Mouse (Mus musculus) adipocyte (in vitro differentiated cells): ENCODE measurements around the gene Slc38a2.
A peak's percentile ranks its signal among the peaks of the same experiment; 100 is the strongest.

Experiments used
- DNase-seq: peaks from one replicate; pipeline ENCODE4 v3.0.0-alpha.2; 2016; ENCODE audit warnings: low spot score

Slc38a2 gene

GRCm38 (mm10) chr15:96699521-96700511, at the start of gene Slc38a2:
Gene Slc38a2, minus strand, starts transcription at chr15:96699730.
- peak; percentile 70 for DNase-seq

GRCm38 (mm10) chr15:96749101-96749500, 49.6 kb upstream of the Slc38a2 start:
- no peak for DNase-seq

DNA sequence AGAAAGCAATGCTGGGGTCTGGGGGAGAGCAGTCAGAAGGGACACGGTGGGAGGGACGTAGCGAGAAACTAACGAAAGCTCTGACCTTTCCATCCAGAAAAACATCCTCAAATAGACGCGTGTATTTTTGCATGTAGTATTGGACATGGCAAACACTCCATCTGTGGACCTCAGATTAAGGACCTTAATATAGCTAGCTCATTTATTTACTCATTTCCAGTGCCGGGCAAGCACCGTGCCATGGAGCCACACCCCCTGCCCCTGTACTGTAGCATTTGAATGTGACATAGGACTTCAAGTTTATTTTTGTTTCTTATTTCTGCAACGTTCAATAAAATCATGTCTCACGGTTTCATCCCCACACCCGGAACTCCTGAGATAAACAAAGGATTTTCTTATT, 48.0 kb upstream of the Slc38a2 start:
- no peak for DNase-seq

DNA sequence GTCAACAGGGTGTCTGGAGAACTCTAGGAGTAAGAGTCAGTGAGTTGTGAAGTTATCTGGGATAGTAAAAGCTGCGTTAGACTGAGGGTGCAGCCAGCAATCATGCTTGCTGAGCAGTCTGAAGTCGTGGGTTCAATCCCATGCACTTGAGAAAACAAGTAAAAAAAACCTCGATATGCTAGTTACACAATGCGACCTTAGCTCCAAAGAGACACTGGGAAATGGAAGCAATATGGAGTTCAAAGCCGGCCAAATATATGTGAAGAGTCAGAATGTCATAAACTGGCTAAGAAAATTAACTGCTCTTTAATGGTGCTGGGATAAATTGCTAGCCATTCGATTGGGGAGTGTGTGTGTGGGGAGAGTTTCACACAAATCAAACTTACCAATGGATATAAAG, 47.5 kb upstream of the Slc38a2 start:
- peak; percentile 68 for DNase-seq

DNA sequence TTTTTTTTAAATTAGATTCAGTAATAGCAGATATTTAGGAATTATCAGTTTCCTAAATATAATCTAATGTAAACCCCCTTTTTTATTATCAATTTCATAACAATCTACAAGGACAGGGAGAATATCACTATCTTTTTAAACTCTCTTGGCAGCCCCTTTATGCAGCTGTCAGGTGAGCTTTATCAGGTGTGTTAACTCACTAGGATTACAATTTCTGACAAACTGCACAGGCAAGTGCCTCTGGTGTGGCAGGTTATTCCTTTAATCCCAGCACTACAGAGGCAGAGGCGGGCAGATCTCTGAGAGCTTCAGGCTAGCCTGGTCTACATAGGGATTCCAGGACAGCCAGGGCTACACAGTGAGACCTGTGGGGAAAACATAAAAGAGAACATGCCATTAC, 45.8 kb upstream of the Slc38a2 start:
- no peak for DNase-seq

- no peak for DNase-seq
These were observed 45.4 kb upstream of the Slc38a2 start for GRCm38 (mm10) chr15:96744882-96745296.

DNA sequence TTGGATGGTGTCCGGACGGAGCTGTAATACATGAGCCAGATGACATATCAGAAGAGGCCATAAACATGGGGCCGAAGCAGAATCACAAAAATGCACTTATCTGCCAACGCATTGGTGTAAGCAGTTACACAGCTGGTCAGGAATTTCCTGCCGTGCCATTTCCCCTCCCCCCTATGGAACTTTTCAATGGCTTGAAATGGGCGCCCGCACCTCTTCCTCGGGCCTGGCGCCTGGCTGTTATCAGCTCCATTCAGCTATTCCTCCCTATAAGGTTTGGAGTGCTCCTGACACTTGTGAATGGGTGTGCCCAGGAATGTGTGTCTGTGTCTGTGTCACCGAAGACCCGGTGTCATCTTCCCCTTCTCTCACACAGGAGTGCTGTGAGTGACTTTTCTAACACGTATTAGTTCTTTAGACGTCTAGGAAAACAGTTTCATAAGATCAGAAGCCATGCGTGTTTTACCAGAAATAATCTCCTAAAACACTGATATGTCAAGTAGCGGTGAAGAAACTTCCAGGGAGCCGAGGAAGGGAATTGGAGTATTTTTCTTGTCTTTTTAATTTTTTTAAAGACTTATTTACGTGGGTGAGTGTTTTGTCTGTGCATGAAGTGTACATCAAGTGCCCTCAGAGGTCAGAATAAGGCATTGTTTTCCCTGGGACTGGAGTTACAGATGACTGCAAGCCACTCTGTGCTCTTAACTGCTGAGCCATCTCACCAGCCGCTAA, 44.8 kb upstream of the Slc38a2 start:
- no peak for DNase-seq

- peak; percentile 83 for DNase-seq
These were observed 43.7 kb upstream of the Slc38a2 start for GRCm38 (mm10) chr15:96743257-96743656.

GRCm38 (mm10) chr15:96742591-96743241, 43.2 kb upstream of the Slc38a2 start:
- no peak for DNase-seq

- DNase-seq = no peak
These were observed 41.5 kb upstream of the Slc38a2 start for GRCm38 (mm10) chr15:96740865-96741561.

DNA sequence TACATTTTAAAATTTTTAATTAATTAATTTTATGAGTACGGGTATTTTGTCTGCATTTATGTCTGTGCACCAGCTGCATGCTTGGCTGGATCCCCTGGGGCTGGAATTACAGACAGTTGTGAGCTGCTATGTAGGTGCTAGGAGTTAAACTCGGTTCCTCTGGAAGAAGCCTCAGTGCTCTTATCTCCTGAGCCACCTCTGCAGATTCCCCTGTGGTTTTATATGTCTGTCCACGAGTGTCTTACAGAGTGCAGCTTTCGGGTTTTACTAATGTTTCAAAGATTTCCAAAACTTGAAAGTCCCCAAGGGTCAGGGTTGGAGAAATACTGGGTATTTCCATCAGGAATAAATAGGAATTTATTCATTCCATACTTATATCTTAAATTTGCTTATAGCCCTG, 40.6 kb upstream of the Slc38a2 start:
- no peak for DNase-seq

GRCm38 (mm10) chr15:96736663-96737385, 37.3 kb upstream of the Slc38a2 start:
- no peak for DNase-seq

DNA sequence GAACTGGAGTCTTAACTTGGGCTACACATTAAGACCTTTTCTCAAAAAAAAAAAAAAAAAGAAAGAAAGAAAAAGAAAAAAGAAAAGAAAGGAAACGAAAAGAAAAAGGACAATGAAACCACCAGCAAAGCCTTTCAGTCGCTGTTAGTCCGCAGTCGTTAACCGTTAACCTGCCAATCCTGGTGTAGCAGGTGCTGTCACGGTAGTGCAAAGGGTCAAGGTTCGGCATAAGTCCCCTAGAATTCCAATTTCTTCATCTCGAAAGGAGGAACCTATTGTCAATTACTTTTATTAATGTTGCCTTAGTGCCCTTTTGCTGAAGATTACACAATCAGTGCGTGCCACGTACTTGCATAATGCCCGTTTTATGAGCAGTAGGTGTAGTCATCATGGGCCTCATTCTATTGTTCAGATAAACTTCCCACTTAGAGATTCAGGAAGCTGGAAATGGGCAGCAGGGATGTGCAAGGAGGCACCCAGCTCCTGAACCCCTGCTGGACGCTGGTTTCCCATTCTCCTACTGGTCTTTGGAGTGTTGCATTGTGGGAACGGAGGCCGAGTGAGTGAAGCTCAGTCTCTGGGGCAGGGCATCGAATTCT, 36.1 kb upstream of the Slc38a2 start:
- DNase-seq = no peak

- no peak for DNase-seq
These were observed 34.9 kb upstream of the Slc38a2 start for GRCm38 (mm10) chr15:96734423-96734822.

DNA sequence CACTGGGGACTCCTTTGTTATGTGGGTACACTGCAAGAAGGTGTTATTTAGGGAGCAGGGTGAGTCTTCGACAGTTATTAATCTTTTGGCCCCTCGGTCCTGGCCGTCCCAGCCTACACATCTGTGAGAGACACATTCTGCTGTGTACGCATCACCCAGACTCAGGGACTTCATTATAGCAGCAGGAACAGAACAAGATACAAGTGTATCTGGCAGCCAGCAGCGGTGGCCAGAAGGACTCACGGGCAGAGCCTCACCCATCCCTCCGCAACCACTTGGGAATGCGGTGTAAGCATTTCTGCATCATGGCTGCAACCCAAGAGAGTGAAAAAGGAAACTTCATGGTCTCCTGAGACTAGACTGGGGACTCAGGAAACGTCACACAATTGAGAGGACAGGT, 30.9 kb upstream of the Slc38a2 start:
- no peak for DNase-seq

GRCm38 (mm10) chr15:96729785-96730184, 30.3 kb upstream of the Slc38a2 start:
- DNase-seq = peak; percentile 71

GRCm38 (mm10) chr15:96728993-96729392, 29.5 kb upstream of the Slc38a2 start:
- no peak for DNase-seq

DNA sequence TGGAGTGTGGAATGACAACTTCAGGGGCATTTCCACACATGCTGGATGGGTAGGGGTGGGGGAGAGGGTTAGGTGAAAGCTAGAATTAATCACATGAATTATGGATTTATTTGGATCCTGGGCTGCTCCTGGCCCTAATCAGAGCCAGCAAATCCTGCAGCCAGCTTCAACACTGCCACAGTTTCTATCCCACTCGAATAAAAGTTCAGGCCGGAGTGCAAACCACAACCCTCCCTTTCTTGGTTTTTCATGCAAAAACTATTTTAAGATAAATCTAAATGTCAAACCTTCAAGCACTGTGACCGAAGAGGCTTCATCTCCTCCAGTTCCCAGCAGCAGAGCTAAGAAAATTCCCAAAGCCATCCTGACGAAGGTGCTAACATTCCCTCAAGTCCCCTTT, 28.8 kb upstream of the Slc38a2 start:
- DNase-seq = peak; percentile 76

GRCm38 (mm10) chr15:96724506-96724905, 25.0 kb upstream of the Slc38a2 start:
- DNase-seq = no peak

GRCm38 (mm10) chr15:96722228-96722627, 22.7 kb upstream of the Slc38a2 start:
- no peak for DNase-seq

- DNase-seq = no peak
These were observed 20.6 kb upstream of the Slc38a2 start for GRCm38 (mm10) chr15:96720146-96720545.
